Mouse (Mus musculus) thymus, postnatal 4 days (tissue): ENCODE measurements around the gene Gpd1.

Experiments used
- DNase-seq: peaks from one replicate; pipeline ENCODE4 v3.0.0; 2021

Gene Gpd1

DNA sequence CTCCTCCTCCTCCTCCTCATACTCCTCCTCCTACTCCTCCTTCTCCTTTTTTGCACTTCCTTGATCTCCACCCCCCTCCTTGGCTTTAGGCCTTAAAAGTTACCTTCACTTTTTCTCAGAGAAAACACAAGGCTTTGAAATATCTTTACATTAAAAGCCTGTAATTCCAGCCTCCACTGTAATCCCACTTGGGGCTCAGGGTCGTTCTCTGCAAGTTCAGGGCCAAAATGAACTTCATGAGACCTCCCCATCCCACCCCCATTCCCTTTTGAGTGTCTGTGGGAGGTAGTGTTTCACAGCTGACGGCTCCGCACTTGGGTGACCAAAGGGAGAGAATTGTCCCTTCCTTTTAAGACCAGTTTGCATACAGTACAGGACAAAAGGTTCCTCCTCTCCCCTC lies 55.6 kb downstream of the Gpd1 start:
- no peak for DNase-seq
